Mouse (Mus musculus) B cell, adult 67 days (primary cell): Measurements from ENCODE around the gene Furin. TPM values are rescaled to one million over a fixed set of nuclear protein-coding genes. Genes with fewer than 3 reads are reported as not detected.

ENCODE experiments used
- total RNA-seq, 2 experiments: library from RNA; stranded (reverse); gene quantifications; 4 replicates each; pipeline ENCODE4 v1.2.4; 2023

Gene Furin
- total RNA-seq: 10 to 100 TPM; 59.5 to 68.3 TPM

DNA sequence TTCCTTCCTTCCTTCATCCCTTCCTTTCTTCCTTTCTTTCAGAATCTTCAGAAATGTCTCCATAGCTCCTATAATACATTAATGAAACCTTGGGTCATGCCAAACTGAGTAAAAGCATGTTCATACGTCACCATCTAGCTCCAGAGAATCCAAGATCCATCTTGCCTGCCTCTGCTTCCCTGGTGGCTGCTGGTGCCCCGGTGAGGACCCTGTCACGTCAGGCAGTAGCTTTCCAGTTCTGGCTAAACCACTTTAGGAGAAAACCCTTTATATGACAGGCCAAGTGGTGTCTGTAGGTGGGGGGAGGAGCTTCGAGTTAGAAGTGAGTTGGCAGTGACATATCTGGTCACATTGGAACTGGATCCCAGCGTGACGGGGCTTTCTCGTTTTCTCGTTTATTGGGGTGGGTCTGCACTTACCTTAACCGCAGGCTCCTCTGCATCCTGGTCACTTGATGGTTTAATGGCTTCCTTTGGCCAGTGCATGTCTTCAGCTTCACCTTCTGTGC lies at the start of gene Furin:
TSS of gene Furin (minus strand) at position 249 of the 508 bp plus-strand sequence.

DNA sequence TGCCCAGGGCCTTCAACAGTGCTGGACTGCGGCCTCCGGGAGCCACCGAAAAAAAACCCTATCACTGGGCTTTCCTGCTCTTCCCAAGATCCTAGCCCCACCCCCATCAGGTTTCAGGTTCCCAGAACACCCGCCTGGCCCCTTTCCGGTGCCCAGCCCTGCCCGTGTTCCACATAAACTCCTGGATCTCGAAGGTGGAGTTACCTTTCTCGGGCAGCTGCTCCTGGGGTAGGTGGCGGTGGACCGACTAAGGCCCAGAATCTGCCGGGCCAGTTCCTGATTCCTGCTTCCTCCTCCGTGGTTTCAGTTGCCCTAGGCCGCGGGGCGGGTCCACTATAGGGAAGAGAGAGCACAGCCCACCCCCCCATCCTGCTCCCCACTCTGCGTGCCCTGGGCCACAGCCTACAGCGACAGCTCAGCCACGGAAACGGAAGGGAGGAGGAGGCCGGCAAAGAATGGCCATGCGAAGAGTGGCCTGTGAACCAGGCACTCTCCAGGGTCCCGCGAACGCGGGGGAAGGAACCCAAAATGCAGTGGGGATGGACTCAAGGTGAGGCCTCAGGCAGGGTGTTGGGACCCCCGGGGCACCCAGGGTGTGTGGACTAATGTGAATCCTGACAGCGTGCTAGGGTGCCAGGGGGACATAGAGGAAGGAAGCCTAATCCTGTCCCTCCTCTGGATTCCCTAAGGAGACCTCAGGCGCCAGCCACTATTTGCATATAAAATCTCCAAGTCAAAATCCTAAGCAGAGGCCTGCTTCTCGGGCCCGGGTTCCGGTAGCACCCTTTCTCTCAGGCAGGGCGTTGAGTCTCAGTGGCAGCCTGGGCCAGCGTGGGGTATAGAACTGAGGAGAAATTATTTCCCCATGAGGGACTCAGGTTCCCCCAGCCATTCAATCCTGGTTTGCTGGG lies 17.3 kb downstream of the Furin start, which contains the start of gene Fes:
TSS of gene Fes (minus strand) at position 314 of the 911 bp plus-strand sequence.

DNA sequence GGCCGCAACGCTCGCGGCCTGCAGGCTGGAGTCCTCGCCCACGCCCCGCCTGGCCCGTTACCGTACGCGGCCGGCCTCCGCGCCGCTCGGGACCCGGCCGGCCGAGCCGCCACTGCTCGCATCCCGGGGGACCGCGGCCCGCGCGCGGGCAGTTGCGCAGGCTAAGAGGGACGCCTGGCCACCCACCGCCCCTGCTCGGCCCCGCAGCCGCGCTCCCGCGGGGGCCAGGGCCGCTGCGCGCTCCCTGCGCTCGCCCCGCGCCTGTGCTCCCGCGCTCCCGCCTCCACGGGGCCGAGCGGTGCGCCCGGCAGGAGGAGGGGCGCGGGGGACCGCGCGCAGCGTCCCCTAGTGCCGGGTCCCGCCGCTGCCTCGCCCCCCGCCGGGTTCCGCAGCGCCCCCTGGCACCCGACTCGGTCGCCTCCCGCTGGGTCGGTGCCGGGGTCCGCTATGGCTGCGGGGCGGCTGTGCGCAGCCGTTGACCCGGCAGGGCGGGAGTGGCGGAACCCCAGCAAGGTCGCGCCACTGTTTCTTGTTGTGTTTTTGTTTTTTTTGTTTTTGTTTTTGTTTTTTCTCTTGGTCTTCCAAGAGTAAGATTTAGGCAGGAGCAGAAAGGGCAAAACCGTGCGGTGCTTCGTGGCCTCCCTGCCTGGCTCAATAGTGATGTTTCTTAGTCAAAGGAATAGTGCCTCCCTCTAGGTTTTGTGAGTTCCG lies 34.0 kb downstream of the Furin start, which contains the start of gene Man2a2:
TSS of gene Man2a2 (minus strand) at position 335 of the 711 bp plus-strand sequence.

DNA sequence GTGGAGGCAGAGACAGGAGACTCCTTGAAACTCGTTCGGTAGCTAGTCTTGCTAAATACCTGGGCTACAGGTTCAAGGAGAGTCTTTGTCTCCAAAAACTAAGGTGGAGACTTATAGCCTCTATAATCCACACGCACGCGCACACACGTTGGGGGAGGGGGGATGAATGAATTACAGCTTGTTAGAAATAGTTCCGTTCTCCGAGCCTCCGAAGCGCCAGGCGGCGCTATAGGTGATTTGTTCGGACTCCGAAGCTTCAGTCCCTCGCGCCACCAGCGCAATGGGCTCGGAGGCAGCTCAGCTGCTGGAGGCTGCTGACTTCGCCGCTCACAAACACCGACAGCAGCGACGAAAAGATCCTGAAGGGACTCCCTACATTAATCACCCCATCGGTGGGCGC lies 62.4 kb downstream of the Furin start, which contains the start of gene Hddc3:
TSS of gene Hddc3 (plus strand) at position 247 of the 400 bp plus-strand sequence.

DNA sequence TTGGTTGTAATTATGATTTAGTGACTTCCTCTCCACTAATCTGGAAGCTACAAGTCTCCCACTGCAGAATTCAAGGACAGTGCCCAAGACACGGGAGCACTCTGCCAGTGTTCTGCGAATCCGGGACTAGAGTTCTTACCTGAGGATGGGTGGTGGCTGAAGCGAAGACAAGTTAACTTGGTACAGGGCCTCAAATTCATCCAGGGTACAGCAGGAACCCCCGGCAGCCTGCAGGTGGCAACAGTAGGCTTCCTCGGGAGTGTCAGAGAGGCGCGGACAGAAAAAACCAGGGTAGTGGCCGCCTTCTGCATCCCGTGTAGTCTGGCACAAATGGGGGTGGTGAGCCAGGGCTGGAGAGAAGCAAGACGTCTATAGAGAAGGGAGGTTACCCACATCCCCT lies 64.4 kb downstream of the Furin start, which contains the start of gene Unc45a:
TSS of gene Unc45a (minus strand) at position 213 of the 400 bp plus-strand sequence.

Other genes with a start within 250 kb of the Furin start
- gene Sema4b, start 218.6 kb downstream of the Furin start, total RNA-seq: 100 to 1,000 TPM; 172 to 180 TPM
- 100 to 1,000 TPM; 103 to 112 TPM for gene Cib1, start 172.6 kb downstream of the Furin start, total RNA-seq
- 10 to 100 TPM in 1 of 2 experiments, 1 to 10 TPM in 1; 6.9 to 11.5 TPM for gene Gdpgp1, start 172.6 kb downstream of the Furin start, total RNA-seq
- gene Ttll13, start 159.1 kb downstream of the Furin start, total RNA-seq: 1 to 10 TPM; 1.9 to 2.0 TPM
- gene Ngrn, start 144.2 kb downstream of the Furin start, total RNA-seq: 10 to 100 TPM; 19.2 to 23.1 TPM
- 10 to 100 TPM; 35.4 to 36.0 TPM for gene Vps33b, start 135.8 kb downstream of the Furin start, total RNA-seq
- gene Prc1, start 111.0 kb downstream of the Furin start, total RNA-seq: 1 to 10 TPM; 6.4 to 6.6 TPM
- 10 to 100 TPM; 32.9 to 35.2 TPM for gene Rccd1, start 81.0 kb downstream of the Furin start, total RNA-seq
- gene Unc45a, start 64.4 kb downstream of the Furin start, total RNA-seq: 10 to 100 TPM; 78.5 to 99.3 TPM
- 10 to 100 TPM; 10.4 to 31.2 TPM for gene Hddc3, start 62.3 kb downstream of the Furin start, total RNA-seq
- 100 to 1,000 TPM; 105 to 122 TPM for gene Man2a2, start 34.1 kb downstream of the Furin start, total RNA-seq
- 10 to 100 TPM; 30.1 to 41.4 TPM for gene Fes, start 17.5 kb downstream of the Furin start, total RNA-seq
- gene Blm, start 129.7 kb upstream of the Furin start, total RNA-seq: 10 to 100 TPM; 12.5 to 18.9 TPM